Mouse (Mus musculus): ENCODE data around the gene Gm12394. TPM values are rescaled to one million over a fixed set of nuclear protein-coding genes. Genes with fewer than 3 reads are reported as not detected.
"Not testable (repeated sequence)": the region's sequence is repeated elsewhere in the genome, so short reads cannot be mapped to it uniquely, and the experiment has no call there.

The Gm12394 gene
- total and polyA plus RNA-seq, 2 experiments from 2014 or later: 0.16 to 0.21 TPM

DNA sequence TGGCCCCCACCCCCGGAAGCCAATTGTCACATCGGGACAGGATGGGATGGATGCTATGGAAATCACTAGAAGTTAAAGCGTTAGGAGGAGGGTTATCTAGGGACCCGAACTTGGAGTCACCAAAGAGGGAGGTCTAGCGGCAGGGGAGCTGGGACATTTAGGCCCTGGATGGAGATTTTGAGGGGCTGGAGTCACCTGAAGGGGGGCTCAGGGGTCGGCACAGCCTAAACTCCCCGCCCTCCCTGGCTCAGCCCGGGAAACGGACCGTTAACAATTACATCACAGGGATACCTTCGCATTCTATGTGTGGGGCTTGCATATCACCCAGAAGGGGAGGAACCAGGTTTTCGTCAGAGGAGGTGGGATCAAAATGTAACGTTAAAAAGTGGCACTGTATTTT lies 121.3 kb downstream of the Gm12394 start, which contains the start of gene 4930578G10Rik:
TSS of gene 4930578G10Rik (plus strand) at position 301 of the 400 bp plus-strand sequence.
- H3K4me3 ChIP-seq (ENCODE audit: low read depth, low read length); H3K4me2 ChIP-seq (ENCODE audit: low read depth, low read length, poor library complexity, severe bottlenecking); H3K27me3 ChIP-seq (ENCODE audit: insufficient read depth, low read length): not testable (repeated sequence)

More for the DNA sequence above, 121.3 kb downstream of the Gm12394 start, which contains the start of gene 4930578G10Rik:
- not testable (repeated sequence) for H3K4me1 ChIP-seq (ENCODE audit: insufficient read depth, low read length); H3K36me3 ChIP-seq (ENCODE audit: insufficient read depth, low read length); ATAC-seq (ENCODE audit: low FRiP score); H3K9me3 ChIP-seq (ENCODE audit: low read length); DNase-seq (ENCODE audit: low spot score); H3K27ac ChIP-seq (ENCODE audit: low read depth, low read length); H3K9ac ChIP-seq (replicated peaks; ENCODE audit: low read length, poor library complexity, severe bottlenecking)
- WGBS: no CpG with 5 or more reads among the region's 13 CpGs

Other genes with a start within 250 kb of the Gm12394 start
- 1.3 TPM in 1 of 2 replicates, not detected in the other for gene Gm10591, start 244.6 kb downstream of the Gm12394 start, total RNA-seq (2014; rRNA removed)
- gene Gm10591, start 244.6 kb downstream of the Gm12394 start, polyA plus RNA-seq (2015; fragmentation: Nextera tagmentation; extraction: Ambion mirVana): not detected in 2 replicates
- not detected in 2 replicates for gene Gm2564, start 227.1 kb downstream of the Gm12394 start, total RNA-seq (2014; rRNA removed)
- 0.47 and 0.77 TPM in 2 replicates for gene Gm2564, start 227.1 kb downstream of the Gm12394 start, polyA plus RNA-seq (2015; fragmentation: Nextera tagmentation; extraction: Ambion mirVana)
- gene Ccl27b, start 201.5 kb downstream of the Gm12394 start, total RNA-seq (2014; rRNA removed): not detected in 2 replicates
- 0.86 TPM in 1 of 2 replicates, not detected in the other for gene Ccl27b, start 201.5 kb downstream of the Gm12394 start, polyA plus RNA-seq (2015; fragmentation: Nextera tagmentation; extraction: Ambion mirVana)
- gene Il11ra2, start 194.9 kb downstream of the Gm12394 start, total RNA-seq (2014; rRNA removed): 0.27 TPM in 1 of 2 replicates, not detected in the other
- 0.16 TPM in 1 of 2 replicates, not detected in the other for gene Il11ra2, start 194.9 kb downstream of the Gm12394 start, polyA plus RNA-seq (2015; fragmentation: Nextera tagmentation; extraction: Ambion mirVana)
- not detected in 2 replicates for gene 4930578G10Rik, start 121.2 kb downstream of the Gm12394 start, total RNA-seq (2014; rRNA removed)
- gene 4930578G10Rik, start 121.2 kb downstream of the Gm12394 start, polyA plus RNA-seq (2015; fragmentation: Nextera tagmentation; extraction: Ambion mirVana): 0.36 TPM in 1 of 2 replicates, not detected in the other
- not detected in 2 replicates for gene Ccl19, start 100.2 kb downstream of the Gm12394 start, total RNA-seq (2014; rRNA removed)
- gene Ccl19, start 100.2 kb downstream of the Gm12394 start, polyA plus RNA-seq (2015; fragmentation: Nextera tagmentation; extraction: Ambion mirVana): 0.26 and 0.32 TPM in 2 replicates
- gene Ccl21a, start 82.8 kb downstream of the Gm12394 start, total RNA-seq (2014; rRNA removed): not detected in 2 replicates
- gene Ccl21a, start 82.8 kb downstream of the Gm12394 start, polyA plus RNA-seq (2015; fragmentation: Nextera tagmentation; extraction: Ambion mirVana): 0.33 and 0.44 TPM in 2 replicates
- gene Fam205a1, start 2.9 kb downstream of the Gm12394 start, total RNA-seq (2014; rRNA removed): not detected in 2 replicates
- gene Fam205a1, start 2.9 kb downstream of the Gm12394 start, polyA plus RNA-seq (2015; fragmentation: Nextera tagmentation; extraction: Ambion mirVana): not detected in 2 replicates
- not detected in 2 replicates for gene Fam205c, start 17.5 kb upstream of the Gm12394 start, total RNA-seq (2014; rRNA removed)
- 2.1 and 4.4 TPM in 2 replicates for gene Fam205c, start 17.5 kb upstream of the Gm12394 start, polyA plus RNA-seq (2015; fragmentation: Nextera tagmentation; extraction: Ambion mirVana)
- 130 and 148 TPM in 2 replicates for gene Phf24, start 59.9 kb upstream of the Gm12394 start, total RNA-seq (2014; rRNA removed)
- gene Phf24, start 59.9 kb upstream of the Gm12394 start, polyA plus RNA-seq (2015; fragmentation: Nextera tagmentation; extraction: Ambion mirVana): 44.4 and 45.0 TPM in 2 replicates
- gene Dnajb5, start 93.0 kb upstream of the Gm12394 start, total RNA-seq (2014; rRNA removed): 75.6 and 109 TPM in 2 replicates
- 37.9 and 41.4 TPM in 2 replicates for gene Dnajb5, start 93.0 kb upstream of the Gm12394 start, polyA plus RNA-seq (2015; fragmentation: Nextera tagmentation; extraction: Ambion mirVana)
- not detected in 2 replicates for gene 1700022I11Rik, start 112.8 kb upstream of the Gm12394 start, total RNA-seq (2014; rRNA removed)
- 0.19 and 0.48 TPM in 2 replicates for gene 1700022I11Rik, start 112.8 kb upstream of the Gm12394 start, polyA plus RNA-seq (2015; fragmentation: Nextera tagmentation; extraction: Ambion mirVana)
- 192 and 242 TPM in 2 replicates for gene Vcp, start 143.7 kb upstream of the Gm12394 start, total RNA-seq (2014; rRNA removed)
- gene Vcp, start 143.7 kb upstream of the Gm12394 start, polyA plus RNA-seq (2015; fragmentation: Nextera tagmentation; extraction: Ambion mirVana): 448 and 464 TPM in 2 replicates
- 15.0 and 18.2 TPM in 2 replicates for gene Fancg, start 153.7 kb upstream of the Gm12394 start, total RNA-seq (2014; rRNA removed)
- gene Fancg, start 153.7 kb upstream of the Gm12394 start, polyA plus RNA-seq (2015; fragmentation: Nextera tagmentation; extraction: Ambion mirVana): 14.2 and 14.3 TPM in 2 replicates
- 30.5 and 33.4 TPM in 2 replicates for gene Pigo, start 169.0 kb upstream of the Gm12394 start, total RNA-seq (2014; rRNA removed)
- 24.4 and 26.1 TPM in 2 replicates for gene Pigo, start 169.0 kb upstream of the Gm12394 start, polyA plus RNA-seq (2015; fragmentation: Nextera tagmentation; extraction: Ambion mirVana)
- gene Stoml2, start 174.9 kb upstream of the Gm12394 start, total RNA-seq (2014; rRNA removed): 89.6 and 102 TPM in 2 replicates
- gene Stoml2, start 174.9 kb upstream of the Gm12394 start, polyA plus RNA-seq (2015; fragmentation: Nextera tagmentation; extraction: Ambion mirVana): 230 and 241 TPM in 2 replicates
- gene Fam214b, start 189.4 kb upstream of the Gm12394 start, total RNA-seq (2014; rRNA removed): 31.1 and 48.7 TPM in 2 replicates
- gene Fam214b, start 189.4 kb upstream of the Gm12394 start, polyA plus RNA-seq (2015; fragmentation: Nextera tagmentation; extraction: Ambion mirVana): 30.3 and 32.3 TPM in 2 replicates
- 40.2 and 54.6 TPM in 2 replicates for gene Unc13b, start 202.2 kb upstream of the Gm12394 start, total RNA-seq (2014; rRNA removed)
- gene Unc13b, start 202.2 kb upstream of the Gm12394 start, polyA plus RNA-seq (2015; fragmentation: Nextera tagmentation; extraction: Ambion mirVana): 6.3 and 7.9 TPM in 2 replicates

Measured in midbrain, postnatal 0 days (tissue).